9 mouse cellular contexts compared by ENCODE assay signal in genomic region chr11:117263096-117263808, GRCm38 (mm10).
A peak's percentile ranks its signal among the peaks of the same experiment; 100 is the strongest.
DNase-seq lines count a peak whose midpoint lies in the region; ATAC-seq lines count a peak whose summit lies in the region.
"Had no signal": no experiment of that assay in that cellular context is flagged by ENCODE, and none has a peak within 500 bp of the region (broad histone marks: within the 10 kb centered on the region; RNA-seq: fewer than 3 reads in every experiment).

No protein-coding gene starts in this region.

- peak overlapping the region; percentile 96 for H3K27ac ChIP-seq in hindbrain, embryonic 10.5 days
- no peak overlapping the region for H3K27ac ChIP-seq in hindbrain, embryonic 14.5 days
- H3K27ac ChIP-seq in heart, embryonic 13.5 days (replicated peaks) = peak overlapping the region; percentile 54
- peak overlapping the region; percentile 97 for H3K27ac ChIP-seq in limb, embryonic 10.5 days

- 55% methylated on average over 9 of the region's 9 CpGs for WGBS in hindbrain, embryonic 10.5 days
- WGBS in hindbrain, embryonic 14.5 days = 55% methylated on average over 9 of the region's 9 CpGs
- 53% methylated on average over 9 of the region's 9 CpGs for WGBS in heart, embryonic 13.5 days
- WGBS in limb, embryonic 10.5 days = 47% methylated on average over 9 of the region's 9 CpGs

- H3K36me3 ChIP-seq in hindbrain, embryonic 10.5 days = no peaks in the 10 kb centered on the region
- no peaks in the 10 kb centered on the region for H3K36me3 ChIP-seq in hindbrain, embryonic 14.5 days (replicated peaks; ENCODE audit: control insufficient read depth, insufficient read depth)
- no peaks in the 10 kb centered on the region for H3K36me3 ChIP-seq in heart, embryonic 13.5 days
- H3K36me3 ChIP-seq in limb, embryonic 10.5 days = no peaks in the 10 kb centered on the region

- H3K4me2 ChIP-seq in hindbrain, embryonic 14.5 days (replicated peaks) = no peak overlapping the region
- no peak overlapping the region for H3K4me2 ChIP-seq in heart, embryonic 13.5 days

- no peak for DNase-seq in hindbrain, embryonic 10.5 days (ENCODE audit: low spot score)
- DNase-seq in hindbrain, embryonic 14.5 days (ENCODE audit: low spot score) = no peak
- DNase-seq in adrenal gland, postnatal 25 days = peak; percentile 51
- DNase-seq in limb, embryonic 10.5 days (ENCODE audit: low spot score) = no peak
- no peak for DNase-seq in layer of hippocampus, postnatal 36 days
- no peak for DNase-seq in cerebellum, postnatal 14 days
- DNase-seq: right cerebral cortex, adult 18-20 months had no signal

- H3K9me3 ChIP-seq in hindbrain, embryonic 10.5 days = no peaks in the 10 kb centered on the region
- no peaks in the 10 kb centered on the region for H3K9me3 ChIP-seq in hindbrain, embryonic 14.5 days (ENCODE audit: control insufficient read depth, low read length)
- no peaks in the 10 kb centered on the region for H3K9me3 ChIP-seq in heart, embryonic 13.5 days
- H3K9me3 ChIP-seq in limb, embryonic 10.5 days (replicated peaks) = no peaks in the 10 kb centered on the region

- H3K27me3 ChIP-seq in hindbrain, embryonic 10.5 days (ENCODE audit: insufficient read depth, poor library complexity, severe bottlenecking) = peaks cover 13% of the 10 kb centered on the region; the same call in 1 of the 2 replicates
- peaks cover 6% of the 10 kb centered on the region; the same call in 1 of the 2 replicates for H3K27me3 ChIP-seq in hindbrain, embryonic 14.5 days (ENCODE audit: control insufficient read depth, insufficient read depth, low read length)
- H3K27me3 ChIP-seq in heart, embryonic 13.5 days (replicated peaks) = peaks cover 8% of the 10 kb centered on the region
- no peaks in the 10 kb centered on the region for H3K27me3 ChIP-seq in limb, embryonic 10.5 days (ENCODE audit: low read depth, poor library complexity, severe bottlenecking)

- H3K4me3 ChIP-seq in hindbrain, embryonic 10.5 days = no peak overlapping the region
- no peak overlapping the region for H3K4me3 ChIP-seq in hindbrain, embryonic 14.5 days (replicated peaks; ENCODE audit: low read length)
- no peak overlapping the region for H3K4me3 ChIP-seq in heart, embryonic 13.5 days
- H3K4me3 ChIP-seq in limb, embryonic 10.5 days = no peak overlapping the region

- no peak for ATAC-seq in hindbrain, embryonic 14.5 days (ENCODE audit: low FRiP score)
- no peak for ATAC-seq in heart, embryonic 13.5 days (ENCODE audit: extremely low read depth, insufficient number of reproducible peaks, low FRiP score, low TSS enrichment)
- ATAC-seq in frontal cortex, adult (ENCODE audit: low TSS enrichment) = no peak

- H3K4me1 ChIP-seq in hindbrain, embryonic 10.5 days (replicated peaks) = peaks cover 67% of the 10 kb centered on the region
- H3K4me1 ChIP-seq in hindbrain, embryonic 14.5 days (replicated peaks; ENCODE audit: control insufficient read depth, insufficient read depth, low read length) = peaks cover 17% of the 10 kb centered on the region
- H3K4me1 ChIP-seq in heart, embryonic 13.5 days = peaks cover 45% of the 10 kb centered on the region
- H3K4me1 ChIP-seq in limb, embryonic 10.5 days = peaks cover 74% of the 10 kb centered on the region

- no peak overlapping the region for H3K9ac ChIP-seq in hindbrain, embryonic 14.5 days
- H3K9ac ChIP-seq in heart, embryonic 13.5 days = no peak overlapping the region
